Mouse (Mus musculus) E14TG2a.4 (cell line): ENCODE measurements around the gene Ispd.

Experiments
- CTCF ChIP-seq: conservative IDR thresholded peaks from 2 replicates; pipeline ENCODE4 v1.5.1; 2014; ENCODE audit warnings: low read length
- NANOG ChIP-seq: IDR thresholded peaks from 2 replicates; pipeline ENCODE4 v1.6.1; 2014; ENCODE audit warnings: borderline replicate concordance, low read length, mixed read lengths

- TF ChIP-seq CTCF: no peak
- no peak for TF ChIP-seq NANOG
Observed at GRCm38 (mm10) chr12:36678220-36678619, 297.0 kb downstream of the Ispd start.
